Mouse (Mus musculus) neural tube, embryonic 11.5 days (tissue): Measurements from ENCODE around the gene Inafm1. TPM values are rescaled to one million over a fixed set of nuclear protein-coding genes. Genes with fewer than 3 reads are reported as not detected.
"Not testable (repeated sequence)": the region's sequence is repeated elsewhere in the genome, so short reads cannot be mapped to it uniquely, and the experiment has no call there.

ENCODE experiments used
- ATAC-seq: fragments of 200-750 bp; cut with Nextera tagmentation; 2 replicates; pipeline ENCODE4 v1.8.0; 2017; ENCODE audit warnings: moderate number of reproducible peaks, mild to moderate bottlenecking, moderate TSS enrichment, moderate library complexity; ENCODE audit not compliant: insufficient read depth, low FRiP score, low TSS enrichment
- DNase-seq: peaks from one replicate; pipeline ENCODE4 v3.0.0-alpha.2; 2015; ENCODE audit warnings: low spot score
- H3K27ac ChIP-seq: fragments of 300-500 bp; sonication (generic); 2 replicates; pipeline ENCODE4 v1.5.1; 2014; ENCODE audit warnings: low read depth, mild to moderate bottlenecking, low read length
- H3K27me3 ChIP-seq: fragments of 300-500 bp; sonication (generic); 2 replicates; pipeline ENCODE4 v1.6.1; 2014; ENCODE audit warnings: mild to moderate bottlenecking, low read length, mixed read lengths; ENCODE audit not compliant: control insufficient read depth, insufficient read depth
- H3K36me3 ChIP-seq: fragments of 300-500 bp; sonication (generic); 2 replicates; pipeline ENCODE4 v1.6.1; 2014; ENCODE audit warnings: mild to moderate bottlenecking, low read length, moderate library complexity, mixed read lengths; ENCODE audit not compliant: control insufficient read depth, insufficient read depth
- H3K4me1 ChIP-seq: fragments of 300-500 bp; sonication (generic); 2 replicates; pipeline ENCODE4 v1.6.1; 2014; ENCODE audit warnings: low read length, mixed read lengths; ENCODE audit not compliant: control insufficient read depth, insufficient read depth
- H3K4me2 ChIP-seq: fragments of 300-500 bp; sonication (generic); 2 replicates; pipeline ENCODE4 v1.6.1; 2014; ENCODE audit warnings: low read depth, mild to moderate bottlenecking, moderate library complexity
- H3K4me3 ChIP-seq: fragments of 300-500 bp; sonication (generic); 2 replicates; pipeline ENCODE4 v1.5.1; 2014; ENCODE audit warnings: low read depth, low read length
- H3K9ac ChIP-seq: fragments of 300-500 bp; sonication (generic); 2 replicates; pipeline ENCODE4 v1.6.1; 2014; ENCODE audit warnings: mild to moderate bottlenecking, low read length
- H3K9me3 ChIP-seq: fragments of 300-500 bp; sonication (generic); 2 replicates; pipeline ENCODE4 v1.6.1; 2016; ENCODE audit warnings: low read length; ENCODE audit not compliant: control insufficient read depth
- WGBS: fragments of 180-500 bp; shearing (Covaris S2); extraction: QIAGEN DNeasy Blood & Tissue Kit; methylation state at CpG from one replicate; pipeline ENCODE4 v1.1.7; 2014; 5-methylcytosine and 5-hydroxymethylcytosine counted together
- polyA plus RNA-seq: library from polyadenylated mRNA; unstranded; fragments of >200 nt; fragmentation: Nextera tagmentation; extraction: Ambion mirVana; gene quantifications from 2 replicates; pipeline ENCODE4 v1.2.1, GENCODE M21; 2014

Inafm1 gene
- polyA plus RNA-seq, 1 experiment from 2014 or later: 13.8 TPM

GRCm38 (mm10) chr7:16280721-16281120 lies 7.3 kb upstream of the Inafm1 start:
- Histone ChIP-seq H3K36me3 (peaks cover 10% of the 10 kb centered on the region), H3K4me1 (no peaks in the 10 kb centered on the region; the same call in 1 of the 2 replicates), H3K9ac (no peak overlapping the region), H3K27ac (no peak overlapping the region), H3K27me3 (no peaks in the 10 kb centered on the region), H3K4me2 (no peak overlapping the region), H3K4me3 (no peak overlapping the region), H3K9me3 (no peaks in the 10 kb centered on the region)
- WGBS: 92% methylated on average over 11 of the region's 11 CpGs
- no peak for ATAC-seq
- DNase-seq: no peak

DNA sequence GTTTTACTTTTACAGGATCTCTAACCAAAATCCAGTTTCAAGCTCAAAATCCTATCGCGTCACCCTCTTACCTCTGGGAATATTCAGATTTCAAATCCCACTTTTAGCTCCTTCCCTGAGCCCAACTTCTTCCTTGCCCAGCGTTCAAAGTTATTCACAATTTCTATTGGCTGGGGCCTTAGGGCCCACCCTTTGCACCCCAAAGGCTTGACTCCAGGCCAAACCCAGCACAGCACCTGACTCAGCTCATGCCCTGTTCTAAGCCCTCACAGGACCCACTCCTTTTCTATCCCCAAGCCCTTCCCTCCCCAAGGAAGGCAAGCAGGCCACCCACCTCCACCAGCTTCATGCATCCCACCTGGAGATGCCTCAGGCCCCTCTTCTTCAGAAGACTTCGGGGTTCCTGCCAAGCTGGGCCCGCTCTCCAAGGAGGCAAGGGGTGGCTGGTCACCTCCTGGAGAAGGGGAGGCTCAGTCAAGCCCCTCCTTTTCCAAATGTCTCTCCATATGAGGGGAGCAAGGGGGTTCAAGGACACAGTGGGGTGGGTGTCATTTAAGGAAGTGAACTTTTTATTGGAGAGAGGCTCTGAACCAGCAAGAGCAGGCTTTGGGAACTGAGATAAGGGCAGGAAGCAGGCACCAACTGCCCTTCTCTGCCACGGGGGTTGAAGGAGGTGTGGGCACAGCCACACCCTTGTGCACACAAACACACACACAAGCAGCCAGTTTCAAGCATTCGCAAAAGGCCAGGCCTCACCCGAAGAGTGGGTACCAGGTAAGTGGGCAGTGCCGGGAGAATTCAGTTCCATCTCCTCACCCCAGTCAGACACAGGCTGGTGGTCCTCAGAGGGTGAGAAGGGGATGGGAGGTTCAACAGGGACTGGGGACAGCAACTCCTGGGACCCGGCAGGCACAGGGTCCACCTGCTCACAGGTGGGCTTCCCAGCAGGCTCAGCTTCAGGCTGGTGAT lies 1.8 kb upstream of the Inafm1 start:
- Histone ChIP-seq H3K9me3 (no peaks in the 10 kb centered on the region), H3K4me3 (no peak overlapping the region), H3K4me2 (no peak overlapping the region), H3K27ac (no peak overlapping the region), H3K9ac (no peak overlapping the region), H3K27me3 (0 out of 2 replicates have a peak, but pooled peaks cover 2% of the 10 kb centered on the region), H3K36me3 (peaks cover 5% of the 10 kb centered on the region), H3K4me1 (peaks cover 14% of the 10 kb centered on the region)
- 88% methylated on average over 10 of the region's 10 CpGs for WGBS
- ATAC-seq (no peak), DNase-seq (no peak)

DNA sequence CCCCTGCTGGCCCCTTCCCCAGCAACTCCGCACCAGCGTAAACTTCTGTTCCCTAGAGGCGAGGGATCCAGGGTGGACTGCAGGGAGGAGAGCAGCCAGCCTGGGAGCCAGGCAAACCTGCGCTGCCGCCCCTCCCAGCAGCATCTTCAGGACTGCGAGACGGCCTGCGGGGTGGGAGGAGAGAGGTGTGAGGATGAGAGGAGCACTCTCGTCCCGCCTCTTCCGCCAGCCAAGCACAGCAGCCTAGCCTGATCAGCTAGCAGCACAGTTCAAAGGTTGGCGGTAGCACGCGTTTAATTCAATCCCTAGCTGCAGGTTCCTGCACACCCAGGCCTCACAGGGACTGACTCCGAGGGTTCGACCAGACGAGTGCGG lies 336 bp upstream of the Inafm1 start:
- peak; percentile 70 for ATAC-seq
- Histone ChIP-seq H3K4me3 (peak overlapping the region; percentile 75), H3K4me1 (peaks cover 14% of the 10 kb centered on the region), H3K9ac (peak overlapping the region; percentile 48), H3K36me3 (peaks cover 5% of the 10 kb centered on the region; the same call in 1 of the 2 replicates), H3K9me3 (no peaks in the 10 kb centered on the region), H3K27ac (peak overlapping the region; percentile 85), H3K27me3 (0 out of 2 replicates have a peak, but pooled peaks cover 2% of the 10 kb centered on the region), H3K4me2 (peak overlapping the region; percentile 97)
- DNase-seq: no peak
- WGBS: under 1% methylated on average over 18 of the region's 18 CpGs

DNA sequence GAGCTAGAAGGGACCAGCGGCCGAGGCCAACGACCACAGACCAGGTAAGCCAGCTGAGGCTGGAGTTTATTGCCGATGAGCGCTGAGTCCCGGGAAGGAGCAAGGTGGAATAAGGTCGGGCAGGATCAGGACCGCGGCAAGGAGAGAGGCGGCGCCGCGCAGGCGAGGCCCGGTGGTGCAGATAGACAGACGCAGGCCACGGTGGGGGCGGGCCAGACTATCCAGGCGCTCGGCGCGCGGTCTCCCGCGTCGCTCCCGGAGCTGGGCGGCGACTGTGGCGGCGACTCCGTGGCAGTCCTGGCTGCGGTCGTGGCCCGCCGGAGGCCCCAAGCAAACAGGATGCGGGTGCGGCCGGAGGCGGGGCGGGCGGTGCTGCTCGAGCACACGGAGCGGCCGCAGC lies 736 bp downstream of the Inafm1 start:
- 0 out of 2 replicates have a peak, but pooled peaks cover 2% of the 10 kb centered on the region for H3K27me3 ChIP-seq
- peak overlapping the region; percentile 97 for H3K4me2 ChIP-seq
- H3K4me3 ChIP-seq: peak overlapping the region; percentile 75
- H3K4me1 ChIP-seq: peaks cover 14% of the 10 kb centered on the region
- peak; percentile 72 for DNase-seq
- peak overlapping the region; percentile 80 for H3K9ac ChIP-seq
- peak; percentile 77 for ATAC-seq
- H3K36me3 ChIP-seq: no peaks in the 10 kb centered on the region; the same call in 1 of the 2 replicates
- 0% methylated on average over 45 of the region's 46 CpGs for WGBS
- peak overlapping the region; percentile 85 for H3K27ac ChIP-seq
- no peaks in the 10 kb centered on the region for H3K9me3 ChIP-seq

GRCm38 (mm10) chr7:16271139-16271538 lies 2.3 kb downstream of the Inafm1 start:
- WGBS: 77% methylated on average over 1 of the region's 1 CpGs
- H3K9me3 ChIP-seq: no peaks in the 10 kb centered on the region
- H3K27ac ChIP-seq: no peak overlapping the region
- H3K4me1 ChIP-seq: peaks cover 14% of the 10 kb centered on the region
- H3K4me3 ChIP-seq: no peak overlapping the region
- DNase-seq: no peak
- H3K27me3 ChIP-seq: 0 out of 2 replicates have a peak, but pooled peaks cover 2% of the 10 kb centered on the region
- no peak for ATAC-seq
- H3K36me3 ChIP-seq: no peaks in the 10 kb centered on the region; the same call in 1 of the 2 replicates
- no peak overlapping the region for H3K9ac ChIP-seq
- H3K4me2 ChIP-seq: no peak overlapping the region

- 88% methylated on average over 7 of the region's 7 CpGs for WGBS
- H3K4me3 ChIP-seq, H3K4me2 ChIP-seq, H3K4me1 ChIP-seq, H3K9me3 ChIP-seq, DNase-seq, H3K27me3 ChIP-seq, H3K9ac ChIP-seq, ATAC-seq, H3K27ac ChIP-seq, H3K36me3 ChIP-seq: not testable (repeated sequence)
Measured at GRCm38 (mm10) chr7:16266593-16266992, 6.8 kb downstream of the Inafm1 start.

DNA sequence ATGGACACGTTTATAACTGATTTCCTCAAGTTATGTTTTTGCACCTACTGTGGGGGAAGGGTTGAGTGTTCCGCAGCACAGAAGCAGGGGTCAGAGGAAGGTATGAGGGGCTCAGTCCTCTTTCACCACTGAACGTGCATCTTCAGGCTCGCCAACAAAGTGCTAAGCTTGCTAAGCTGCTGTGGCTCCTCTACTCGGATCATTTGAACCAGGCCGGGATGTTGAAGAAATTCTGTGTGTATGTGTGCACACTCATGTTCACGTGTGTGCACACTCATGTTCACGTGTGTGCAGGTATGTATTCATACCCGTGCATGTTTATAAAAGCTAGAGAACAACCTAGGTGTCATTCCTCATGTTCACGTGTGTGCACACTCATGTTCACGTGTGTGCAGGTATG lies 7.6 kb downstream of the Inafm1 start:
- no peak overlapping the region for H3K4me3 ChIP-seq
- no peak overlapping the region for H3K27ac ChIP-seq
- no peak for DNase-seq
- ATAC-seq: no peak
- no peak overlapping the region for H3K4me2 ChIP-seq
- no peaks in the 10 kb centered on the region for H3K27me3 ChIP-seq
- no peaks in the 10 kb centered on the region for H3K9me3 ChIP-seq
- WGBS: 85% methylated on average over 11 of the region's 11 CpGs
- no peaks in the 10 kb centered on the region for H3K36me3 ChIP-seq
- H3K9ac ChIP-seq: no peak overlapping the region
- no peaks in the 10 kb centered on the region for H3K4me1 ChIP-seq

GRCm38 (mm10) chr7:16263843-16264242 lies 9.6 kb downstream of the Inafm1 start:
- Histone ChIP-seq H3K4me1 (no peaks in the 10 kb centered on the region), H3K9ac (no peak overlapping the region), H3K9me3 (no peaks in the 10 kb centered on the region), H3K36me3 (no peaks in the 10 kb centered on the region), H3K27ac (no peak overlapping the region), H3K4me2 (no peak overlapping the region), H3K4me3 (no peak overlapping the region), H3K27me3 (no peaks in the 10 kb centered on the region)
- no peak for ATAC-seq
- no peak for DNase-seq
- 80% methylated on average over 5 of the region's 5 CpGs for WGBS
